Mouse (Mus musculus) spleen, adult 2 months (tissue): ENCODE data around the gene Cxxc4. TPM values are rescaled to one million over a fixed set of nuclear protein-coding genes. Genes with fewer than 3 reads are reported as not detected.

Experiments used
- DNase-seq, 2 experiments: peaks; one replicate each; pipeline versions ENCODE4 v3.0.0 to v3.0.0-alpha.2; 2012 to 2021; ENCODE audit warnings: low spot score in 2 of 2, low read depth in 1 of 2
- H3K27ac ChIP-seq: fragments of 200-500 bp; 2 replicates; pipeline ENCODE4 v1.5.1; 2012; ENCODE audit warnings: low read length, inconsistent platforms; ENCODE audit not compliant: insufficient read depth
- H3K27me3 ChIP-seq: fragments of 200-500 bp; 2 replicates; pipeline ENCODE4 v1.6.1; 2012; ENCODE audit warnings: mild to moderate bottlenecking, moderate library complexity, low read length, inconsistent platforms; ENCODE audit not compliant: control insufficient read depth, insufficient read depth
- H3K36me3 ChIP-seq: fragments of 200-500 bp; 2 replicates; pipeline ENCODE4 v1.6.1; 2012; ENCODE audit warnings: mild to moderate bottlenecking, low read length, inconsistent platforms; ENCODE audit not compliant: control insufficient read depth, insufficient read depth
- H3K4me1 ChIP-seq: fragments of 200-500 bp; 2 replicates; pipeline ENCODE4 v1.6.1; 2011; ENCODE audit warnings: inconsistent platforms; ENCODE audit not compliant: control insufficient read depth, insufficient read depth, insufficient read length
- H3K4me3 ChIP-seq: fragments of 200-500 bp; 2 replicates; pipeline ENCODE4 v1.5.1; 2011; ENCODE audit warnings: mild to moderate bottlenecking, inconsistent platforms; ENCODE audit not compliant: insufficient read depth, insufficient read length; ENCODE audit errors: extremely low read depth
- CTCF ChIP-seq: fragments of 200-500 bp; IDR thresholded peaks from 2 replicates; pipeline ENCODE4 v1.5.1; 2011; ENCODE audit warnings: mild to moderate bottlenecking, inconsistent platforms; ENCODE audit not compliant: insufficient read depth, insufficient read length, insufficient replicate concordance; ENCODE audit errors: extremely low read depth
- POLR2A ChIP-seq: fragments of 200-500 bp; IDR thresholded peaks from 2 replicates; pipeline ENCODE4 v1.6.1; 2011; ENCODE audit warnings: low read depth, low read length, inconsistent platforms
- WGBS: fragments of 180-500 bp; shearing (Covaris S2); methylation state at CpG from one replicate; pipeline ENCODE4 v1.1.7; 2018; 5-methylcytosine and 5-hydroxymethylcytosine counted together
- polyA plus RNA-seq: library from polyadenylated mRNA; depleted of rRNA; stranded (reverse); fragments of >200 nt; gene quantifications from 2 replicates; pipeline ENCODE4 v1.2.3, GENCODE M21; 2012

Cxxc4 gene
- polyA plus RNA-seq, 1 experiment, result 0.49 TPM

DNA sequence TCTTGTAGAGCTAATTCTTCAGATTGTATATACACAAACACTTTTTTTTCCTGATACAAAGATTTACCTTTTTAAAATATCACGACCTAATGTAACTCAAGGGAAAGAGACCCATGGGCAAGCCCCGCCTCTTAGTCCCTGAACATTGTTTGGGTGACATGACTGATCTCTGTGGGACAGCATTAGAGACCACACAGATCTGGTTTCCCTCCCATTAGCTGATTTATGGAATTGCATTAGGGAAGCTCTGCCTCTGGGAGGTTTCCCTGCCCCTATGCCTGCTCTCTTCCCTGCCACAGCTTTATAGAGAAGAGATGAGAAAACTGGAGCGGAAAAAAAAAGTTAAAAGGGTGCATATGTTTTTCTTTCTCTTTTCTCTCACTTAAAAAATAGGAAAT is 7.6 kb downstream of the Cxxc4 start:
- H3K4me3 ChIP-seq, result no peak overlapping the region
- no peak overlapping the region for H3K27ac ChIP-seq
- no peaks in the 10 kb centered on the region for H3K4me1 ChIP-seq
- TF ChIP-seq CTCF (no peak), POLR2A (no peak)
- 73% methylated on average over 3 of the region's 3 CpGs for WGBS
- DNase-seq, result no peak
- H3K36me3 ChIP-seq, result no peaks in the 10 kb centered on the region
- H3K27me3 ChIP-seq, result peaks cover 11% of the 10 kb centered on the region

DNA sequence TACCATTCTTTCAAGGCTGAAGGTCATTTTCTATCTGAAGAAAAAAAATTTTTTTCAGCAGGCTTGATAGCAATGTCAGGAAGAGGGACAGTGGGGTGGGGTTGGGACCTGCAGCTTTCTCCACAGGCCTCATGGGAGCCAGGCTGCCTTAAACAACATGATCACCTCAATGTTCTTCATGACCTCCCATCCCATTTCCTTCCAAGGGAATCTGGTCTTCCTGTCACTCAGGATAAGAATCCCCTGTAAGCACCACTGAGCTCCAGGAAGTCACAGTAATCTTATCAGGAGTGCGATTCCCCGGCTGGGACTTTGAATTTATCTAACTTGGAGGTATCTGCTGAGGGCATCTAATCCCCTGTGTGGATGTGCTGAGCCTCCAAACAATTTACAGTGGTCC is 17.9 kb downstream of the Cxxc4 start:
- Histone ChIP-seq H3K4me1 (no peaks in the 10 kb centered on the region), H3K27me3 (no peaks in the 10 kb centered on the region), H3K36me3 (no peaks in the 10 kb centered on the region), H3K27ac (no peak overlapping the region), H3K4me3 (no peak overlapping the region)
- WGBS, result 69% methylated on average over 2 of the region's 2 CpGs
- DNase-seq, result no peak
- no peak for TF ChIP-seq POLR2A
- TF ChIP-seq CTCF, result no peak

DNA sequence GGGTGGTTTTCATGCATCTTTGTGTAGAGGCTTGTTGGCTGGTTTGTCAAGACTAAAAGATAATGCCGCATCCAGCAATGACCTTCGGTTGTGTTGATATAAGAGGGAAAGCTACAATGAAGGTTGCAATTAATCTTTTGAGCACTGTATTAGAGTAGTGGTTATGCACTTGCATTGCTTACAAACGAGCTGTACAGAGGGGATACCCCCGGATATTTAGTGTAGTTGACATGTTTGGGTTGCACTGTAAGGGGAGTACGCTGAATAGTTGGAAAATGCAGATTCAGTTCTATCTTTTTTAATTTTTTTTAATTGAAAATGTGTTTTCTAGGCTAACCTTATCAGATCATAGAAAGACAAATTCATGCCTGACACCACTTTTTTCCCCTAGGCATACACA is 22.4 kb downstream of the Cxxc4 start:
- Histone ChIP-seq H3K36me3 (no peaks in the 10 kb centered on the region), H3K4me1 (no peaks in the 10 kb centered on the region), H3K27me3 (no peaks in the 10 kb centered on the region), H3K4me3 (no peak overlapping the region), H3K27ac (no peak overlapping the region)
- TF ChIP-seq CTCF (no peak), POLR2A (no peak)
- 78% methylated on average over 5 of the region's 5 CpGs for WGBS
- no peak for DNase-seq

DNA sequence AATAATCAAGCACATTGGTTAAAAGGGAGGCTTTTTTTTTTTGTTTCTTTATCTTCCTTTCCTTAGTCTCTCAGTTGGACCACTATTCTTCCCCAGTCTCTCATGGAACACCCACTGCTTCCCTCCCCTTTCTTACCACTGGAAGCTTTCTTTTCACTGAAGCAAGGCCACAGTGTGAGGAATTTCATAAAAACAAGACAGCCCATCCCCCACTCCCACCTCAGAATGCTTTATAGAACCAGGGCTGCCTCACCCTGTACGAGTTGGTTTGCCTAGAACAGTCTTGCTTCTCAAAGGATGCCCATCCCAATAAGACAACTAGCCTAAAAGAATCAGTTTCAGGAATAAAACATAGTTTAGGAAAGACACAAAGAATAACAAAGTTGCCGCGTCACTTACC is 23.0 kb downstream of the Cxxc4 start:
- Histone ChIP-seq H3K27ac (no peak overlapping the region), H3K4me3 (no peak overlapping the region), H3K4me1 (no peaks in the 10 kb centered on the region), H3K27me3 (no peaks in the 10 kb centered on the region), H3K36me3 (no peaks in the 10 kb centered on the region)
- DNase-seq, result no peak
- TF ChIP-seq CTCF (no peak), POLR2A (no peak)
- 81% methylated on average over 3 of the region's 3 CpGs for WGBS

DNA sequence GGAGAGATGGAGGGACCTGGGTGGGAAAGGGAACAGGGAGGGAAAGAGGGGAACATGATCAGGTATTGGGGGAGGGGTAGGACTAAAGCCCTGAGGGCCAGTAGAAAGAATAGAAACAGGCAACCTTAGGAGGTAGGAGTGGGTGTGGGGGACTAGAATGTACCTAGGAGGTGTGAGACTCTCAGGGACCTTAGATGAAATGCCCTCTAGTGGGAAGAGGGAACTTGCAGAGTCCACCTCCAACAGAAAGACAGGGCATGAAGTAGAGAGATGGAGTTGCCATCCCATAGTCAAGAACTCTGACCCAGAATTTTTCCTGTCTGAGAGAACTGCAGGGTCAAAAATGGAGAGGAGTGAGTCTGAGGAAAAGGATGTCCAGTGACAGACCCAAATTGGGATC is 43.4 kb downstream of the Cxxc4 start:
- Histone ChIP-seq H3K36me3 (no peaks in the 10 kb centered on the region), H3K4me3 (no peak overlapping the region), H3K4me1 (no peaks in the 10 kb centered on the region), H3K27ac (no peak overlapping the region), H3K27me3 (no peaks in the 10 kb centered on the region)
- TF ChIP-seq CTCF (no peak), POLR2A (no peak)
- no peak for DNase-seq

DNA sequence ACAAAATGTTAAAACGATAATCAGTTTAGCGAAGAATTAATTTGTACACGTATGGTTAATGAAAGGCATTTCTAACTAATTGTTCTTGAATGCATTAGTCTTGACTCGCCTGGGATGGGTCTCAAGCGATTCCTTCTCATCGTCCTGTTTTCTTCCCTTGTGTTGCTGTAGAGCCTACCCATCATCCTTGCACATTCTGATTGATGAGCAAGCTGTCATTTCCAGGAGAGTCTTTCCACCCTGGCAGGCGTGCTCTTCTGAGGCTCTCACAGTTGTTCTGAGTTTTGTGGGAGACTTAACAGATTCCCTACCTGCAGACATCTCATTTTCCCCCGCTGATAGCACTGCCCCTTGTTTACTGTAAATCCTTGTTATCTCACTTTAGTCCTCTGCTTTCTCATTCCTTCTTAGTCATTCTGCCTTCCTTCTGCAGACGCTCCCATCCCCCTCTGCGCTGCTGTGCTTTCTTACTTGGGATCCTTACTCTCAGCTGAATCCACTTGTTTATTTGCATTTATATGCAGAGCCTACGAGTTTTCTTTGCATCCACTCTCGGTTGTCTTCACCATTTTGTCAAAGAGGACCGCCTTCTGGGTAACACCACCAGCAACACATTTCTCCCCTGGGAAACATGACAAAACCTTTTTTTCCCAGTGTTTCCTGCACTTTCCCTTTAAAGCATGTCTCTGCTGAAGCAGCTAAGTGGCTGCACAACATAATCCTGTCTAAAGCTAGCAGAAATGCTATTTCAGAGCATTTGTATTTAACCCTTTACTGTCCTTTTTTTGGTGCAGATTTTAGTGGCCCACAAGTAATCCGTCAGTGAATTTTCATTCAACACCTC is 45.5 kb downstream of the Cxxc4 start:
- no peaks in the 10 kb centered on the region for H3K36me3 ChIP-seq
- no peak for DNase-seq
- TF ChIP-seq POLR2A (no peak), CTCF (no peak)
- no peak overlapping the region for H3K27ac ChIP-seq
- H3K4me1 ChIP-seq, result no peaks in the 10 kb centered on the region
- H3K4me3 ChIP-seq, result no peak overlapping the region
- H3K27me3 ChIP-seq, result no peaks in the 10 kb centered on the region
- WGBS, result 51% methylated on average over 14 of the region's 14 CpGs

DNA sequence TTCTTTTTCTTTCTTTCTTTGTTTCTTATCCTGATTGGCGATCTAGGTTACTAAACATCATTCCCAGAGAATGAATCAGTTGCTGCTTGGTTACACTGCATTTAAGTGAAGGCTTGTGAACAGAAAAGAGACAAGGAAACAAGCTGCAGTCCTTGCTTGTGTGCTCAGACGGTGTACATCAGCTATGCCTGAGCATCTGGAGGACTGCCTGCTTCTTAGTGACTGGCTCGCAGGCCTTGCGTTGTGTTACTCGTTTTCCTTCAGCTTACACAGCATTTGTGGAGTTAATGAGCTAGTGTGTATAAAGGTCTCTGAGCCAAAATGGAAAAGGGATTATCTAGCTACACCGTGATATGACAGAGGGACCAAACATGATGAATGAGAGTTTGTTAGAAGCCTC is 58.9 kb downstream of the Cxxc4 start:
- no peaks in the 10 kb centered on the region for H3K36me3 ChIP-seq
- TF ChIP-seq CTCF (no peak), POLR2A (no peak)
- H3K27ac ChIP-seq, result no peak overlapping the region
- no peak overlapping the region for H3K4me3 ChIP-seq
- no peaks in the 10 kb centered on the region for H3K27me3 ChIP-seq
- 86% methylated on average over 6 of the region's 6 CpGs for WGBS
- DNase-seq, result no peak
- no peaks in the 10 kb centered on the region for H3K4me1 ChIP-seq
